Mouse (Mus musculus) megakaryocyte-erythroid progenitor cell, adult 5-6 weeks (primary cell): ENCODE results near the gene Tcaim. TPM values are rescaled to one million over a fixed set of nuclear protein-coding genes. Genes with fewer than 3 reads are reported as not detected.
A peak's percentile ranks its signal among the peaks of the same experiment; 100 is the strongest.

Experiments used
- ATAC-seq: replicated peaks from 2 replicates; pipeline ENCODE4 v1.8.0; 2016; ENCODE audit warnings: mild to moderate bottlenecking, inconsistent platforms; ENCODE audit not compliant: severe bottlenecking, poor library complexity, low FRiP score, low TSS enrichment
- total RNA-seq, 2 experiments: library from RNA; stranded (forward) in 1 of 2; stranded (reverse) in 1 of 2; fragments of 200-1000, 215-1000 nt in 1 of 2; fragments of >200 nt in 1 of 2; fragmentation: Nextera tagmentation in 1 of 2; gene quantifications; 2 replicates each; pipeline ENCODE4 v1.2.3; 2014 to 2017

Tcaim gene
- 5.8 and 5.9 TPM in 2 replicates for total RNA-seq (2014; fragmentation: Nextera tagmentation)
- total RNA-seq (2017): 5.1 and 16.0 TPM in 2 replicates

GRCm38 (mm10) chr9:122805053-122805844 lies at the start of gene Tcaim:
TSS of gene Tcaim (plus strand) at chr9:122805539.
- ATAC-seq: peak; percentile 95

- no peak for ATAC-seq
These were observed 47.7 kb upstream of the Tcaim start for GRCm38 (mm10) chr9:122757614-122758013.

- ATAC-seq: no peak
These were observed 45.2 kb upstream of the Tcaim start for GRCm38 (mm10) chr9:122760111-122760510.

GRCm38 (mm10) chr9:122785231-122785630 lies 20.1 kb upstream of the Tcaim start:
- ATAC-seq: no peak

- ATAC-seq: no peak
These were observed 18.8 kb upstream of the Tcaim start for GRCm38 (mm10) chr9:122786534-122786933.

GRCm38 (mm10) chr9:122805845-122806341 lies 554 bp downstream of the Tcaim start:
- no peak for ATAC-seq

- no peak for ATAC-seq
These were observed 1.8 kb downstream of the Tcaim start for GRCm38 (mm10) chr9:122807186-122807585.

GRCm38 (mm10) chr9:122810212-122810611 lies 4.9 kb downstream of the Tcaim start:
- no peak for ATAC-seq

GRCm38 (mm10) chr9:122812386-122812785 lies 7.0 kb downstream of the Tcaim start:
- ATAC-seq: no peak

GRCm38 (mm10) chr9:122814775-122815174 lies 9.4 kb downstream of the Tcaim start:
- ATAC-seq: no peak

GRCm38 (mm10) chr9:122815239-122815851 lies 10.0 kb downstream of the Tcaim start:
- ATAC-seq: no peak

GRCm38 (mm10) chr9:122823374-122824017 lies 18.2 kb downstream of the Tcaim start:
- no peak for ATAC-seq

- no peak for ATAC-seq
These were observed 21.4 kb downstream of the Tcaim start for GRCm38 (mm10) chr9:122826743-122827142.

- ATAC-seq: no peak
These were observed 24.6 kb downstream of the Tcaim start for GRCm38 (mm10) chr9:122829826-122830380.

- ATAC-seq: no peak
These were observed 30.8 kb downstream of the Tcaim start for GRCm38 (mm10) chr9:122836126-122836525.

GRCm38 (mm10) chr9:122836790-122837189 lies 31.5 kb downstream of the Tcaim start:
- ATAC-seq: no peak

GRCm38 (mm10) chr9:122837216-122837615 lies 31.9 kb downstream of the Tcaim start:
- ATAC-seq: peak; percentile 22; the same call in 1 of the 2 replicates

GRCm38 (mm10) chr9:122837680-122838079 lies 32.3 kb downstream of the Tcaim start:
- ATAC-seq: no peak

GRCm38 (mm10) chr9:122843760-122844159 lies 38.4 kb downstream of the Tcaim start, which contains the start of gene Gm35549:
TSS of gene Gm35549 (minus strand) at chr9:122844035.
- ATAC-seq: no peak

GRCm38 (mm10) chr9:122845621-122846020 lies 40.3 kb downstream of the Tcaim start:
- no peak for ATAC-seq
